Mouse (Mus musculus): ENCODE results near the gene Slc6a18. TPM values are rescaled to one million over a fixed set of nuclear protein-coding genes. Genes with fewer than 3 reads are reported as not detected.

The Slc6a18 gene
- total RNA-seq, 4 experiments from 2014 or later, result not detected

Other genes with a start within 250 kb of the Slc6a18 start
- 1 to 10 TPM; 6.8 to 9.6 (median 7.5) TPM for gene Lpcat1, start 210.8 kb downstream of the Slc6a18 start, total RNA-seq (2022)
- gene Slc6a3, start 141.3 kb downstream of the Slc6a18 start, total RNA-seq (2022), result not detected
- 10 to 100 TPM; 58.9 to 76.0 (median 68.1) TPM for gene Clptm1l, start 74.0 kb downstream of the Slc6a18 start, total RNA-seq (2022)
- gene Tert, start 51.1 kb downstream of the Slc6a18 start, total RNA-seq (2022), result under 1 TPM in 3 of 4 experiments, not detected in 1; 0.08 to 0.28 (median 0.11) TPM
- not detected for gene Slc6a19, start 26.8 kb upstream of the Slc6a18 start, total RNA-seq (2022)
- gene Slc12a7, start 55.1 kb upstream of the Slc6a18 start, total RNA-seq (2022), result 100 to 1,000 TPM; 207 to 245 (median 212) TPM
- 1 to 10 TPM in 3 of 4 experiments, under 1 TPM in 1; 0.75 to 1.9 (median 1.2) TPM for gene Nkd2, start 169.6 kb upstream of the Slc6a18 start, total RNA-seq (2022)